Mouse (Mus musculus) thymus, postnatal 14 days (tissue): ENCODE measurements around the gene Tex26.

ENCODE experiments used
- DNase-seq: peaks from one replicate; pipeline ENCODE4 v3.0.0; 2021

Tex26 gene

GRCm38 (mm10) chr5:149434141-149434690 is 5.2 kb upstream of the Tex26 start:
- DNase-seq: no peak

GRCm38 (mm10) chr5:149436541-149436940 is 2.9 kb upstream of the Tex26 start:
- no peak for DNase-seq

- DNase-seq: no peak
These were observed 2.3 kb upstream of the Tex26 start for GRCm38 (mm10) chr5:149437150-149437549.

- peak; percentile 77 for DNase-seq
These were observed 717 bp downstream of the Tex26 start for GRCm38 (mm10) chr5:149440180-149440573.

- DNase-seq: no peak
These were observed 2.3 kb downstream of the Tex26 start for GRCm38 (mm10) chr5:149441646-149442276.

- DNase-seq: no peak
These were observed 2.8 kb downstream of the Tex26 start for GRCm38 (mm10) chr5:149442277-149442660.

GRCm38 (mm10) chr5:149444451-149444850 is 5.0 kb downstream of the Tex26 start:
- no peak for DNase-seq

- peak; percentile 68 for DNase-seq
These were observed 7.0 kb downstream of the Tex26 start for GRCm38 (mm10) chr5:149446495-149446894.

GRCm38 (mm10) chr5:149447733-149448132 is 8.3 kb downstream of the Tex26 start:
- peak; percentile 42 for DNase-seq

GRCm38 (mm10) chr5:149449406-149449805 is 9.9 kb downstream of the Tex26 start:
- no peak for DNase-seq

GRCm38 (mm10) chr5:149451209-149451681 is 11.8 kb downstream of the Tex26 start:
- no peak for DNase-seq

- DNase-seq: peak; percentile 87
These were observed 14.8 kb downstream of the Tex26 start for GRCm38 (mm10) chr5:149454281-149454680.

- peak; percentile 48 for DNase-seq
These were observed 17.1 kb downstream of the Tex26 start for GRCm38 (mm10) chr5:149456544-149456943.

- DNase-seq: no peak
These were observed 22.6 kb downstream of the Tex26 start for GRCm38 (mm10) chr5:149462071-149462470.

- DNase-seq: no peak
These were observed 25.8 kb downstream of the Tex26 start for GRCm38 (mm10) chr5:149465305-149465704.

GRCm38 (mm10) chr5:149474142-149474541 is 34.7 kb downstream of the Tex26 start:
- DNase-seq: peak; percentile 15

GRCm38 (mm10) chr5:149474701-149475468 is 35.4 kb downstream of the Tex26 start:
- DNase-seq: no peak

GRCm38 (mm10) chr5:149481920-149482319 is 42.5 kb downstream of the Tex26 start:
- no peak for DNase-seq

GRCm38 (mm10) chr5:149483321-149484052 is 44.0 kb downstream of the Tex26 start:
- peak; percentile 42 for DNase-seq

GRCm38 (mm10) chr5:149484270-149484669 is 44.8 kb downstream of the Tex26 start:
- DNase-seq: no peak

- no peak for DNase-seq
These were observed 46.0 kb downstream of the Tex26 start for GRCm38 (mm10) chr5:149485447-149485846.

GRCm38 (mm10) chr5:149488360-149489021 is 49.0 kb downstream of the Tex26 start:
- DNase-seq: no peak

GRCm38 (mm10) chr5:149489136-149489535 is 49.7 kb downstream of the Tex26 start:
- no peak for DNase-seq
